Mouse (Mus musculus): ENCODE results near the gene Clstn3.

- TF ChIP-seq GATA1 (IDR thresholded peaks at IDR 0.05; ENCODE audit: borderline replicate concordance, low read length) (no peak), FLI1 (IDR thresholded peaks at IDR 0.05; ENCODE audit: low read length) (no peak)
These were observed 38.0 kb downstream of the Clstn3 start for GRCm38 (mm10) chr6:124426604-124427003.

All from megakaryocyte, embryonic 14.5 days (primary cell).